Mouse (Mus musculus) ES-E14 (cell line): ENCODE results near the gene Nhp2.

Experiments used
- HCFC1 ChIP-seq: IDR thresholded peaks from 2 replicates; pipeline ENCODE4 v1.6.1; 2012; ENCODE audit warnings: low read length, inconsistent platforms, borderline replicate concordance; ENCODE audit not compliant: insufficient read depth
- MAFK ChIP-seq: IDR thresholded peaks from 2 replicates; pipeline ENCODE4 v1.6.1; 2014; ENCODE audit warnings: mild to moderate bottlenecking, low read depth, low read length, inconsistent platforms; ENCODE audit not compliant: insufficient read depth

DNA sequence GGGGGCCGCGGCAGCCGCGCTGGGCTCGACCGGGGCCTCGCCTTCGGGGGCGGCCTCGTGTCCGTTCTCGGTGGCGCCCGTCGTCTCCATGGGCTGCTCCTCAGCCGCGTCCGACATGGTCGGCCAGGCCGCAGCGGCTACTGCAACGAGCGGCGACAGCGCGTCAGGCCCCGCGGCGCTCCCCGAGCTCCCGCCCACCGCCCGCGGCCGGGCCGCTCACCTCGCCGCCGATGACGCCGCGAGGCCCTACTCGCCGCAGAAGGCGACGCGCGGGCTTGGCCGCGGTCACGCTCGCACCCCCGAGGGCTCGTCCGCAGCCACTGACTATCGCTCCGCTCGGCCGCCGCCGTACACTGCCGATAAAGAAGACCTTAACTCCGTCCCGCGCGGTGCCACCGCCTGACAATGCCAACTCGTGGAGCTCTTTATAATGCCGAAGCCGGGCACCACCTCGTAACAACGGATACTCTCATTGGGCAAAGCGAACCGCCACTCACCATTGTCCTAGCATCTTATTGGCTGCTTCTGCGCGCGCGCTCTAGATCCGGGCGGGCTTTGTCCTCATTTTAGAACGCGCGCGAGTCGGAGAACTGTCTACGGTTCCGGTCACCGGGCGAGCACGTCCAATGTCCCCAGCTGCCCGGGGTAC, 13.0 kb upstream of the Nhp2 start, which contains the start of gene Hnrnpab:
- TF ChIP-seq HCFC1 (peak; percentile 81), MAFK (no peak)
